ENCODE assay signal across 8 mouse cellular contexts in the genomic region with DNA sequence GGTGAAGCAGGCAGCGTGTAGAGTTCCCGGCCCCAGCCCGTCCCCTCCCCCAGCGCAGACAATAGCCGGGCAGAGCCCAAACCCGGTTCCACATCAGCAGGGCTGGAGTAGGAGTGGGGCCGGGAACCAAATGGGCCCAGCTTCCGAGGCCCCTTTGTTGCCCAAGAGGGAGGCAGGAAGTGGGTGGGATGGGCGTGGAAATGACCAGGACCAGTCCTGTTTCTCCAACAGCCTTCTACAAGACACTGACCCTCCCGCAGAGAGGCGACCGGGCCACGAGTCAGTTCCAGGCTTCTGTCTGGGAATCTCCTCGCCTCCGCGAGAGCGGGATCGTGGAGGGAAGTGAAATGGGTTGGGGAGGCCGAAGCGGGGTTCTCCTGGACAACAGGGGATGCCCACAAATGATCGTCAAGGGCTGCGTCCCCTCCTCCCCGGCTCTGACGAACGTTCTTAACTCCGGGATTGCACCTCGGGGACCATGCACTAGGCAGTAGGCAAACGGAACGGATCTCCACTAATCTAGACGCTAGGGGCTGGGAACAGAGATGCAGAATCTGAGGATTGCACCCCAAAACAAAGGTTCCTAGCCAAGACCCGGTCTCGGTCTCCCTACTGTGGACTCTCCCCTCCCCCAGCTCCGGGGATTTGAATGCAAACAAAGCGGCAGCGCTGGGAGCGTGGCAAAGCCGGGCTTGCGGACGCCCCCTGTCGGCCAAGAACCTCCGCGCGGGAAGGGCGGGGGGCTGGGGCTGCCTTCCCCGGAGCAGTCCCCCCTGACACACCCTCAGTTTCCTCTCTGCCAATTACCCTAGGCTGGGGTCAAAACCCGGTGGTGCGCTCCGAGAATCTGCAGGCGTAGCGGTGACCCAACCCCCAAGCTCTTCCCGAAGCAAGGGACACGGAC. TPM values are rescaled to one million over a fixed set of nuclear protein-coding genes. Genes with fewer than 3 reads are reported as not detected.
DNase-seq lines count a peak whose midpoint lies in the region; ATAC-seq and TF ChIP-seq lines count a peak whose summit lies in the region.

No protein-coding gene starts in this region.

- peak overlapping the region; percentile 99 for H3K27ac ChIP-seq in embryonic facial prominence, embryonic 12.5 days
- peak overlapping the region; percentile 99 for H3K27ac ChIP-seq in limb, embryonic 14.5 days (replicated peaks; ENCODE audit: low read depth, low read length)
- peak overlapping the region; percentile 99 for H3K27ac ChIP-seq in midbrain, embryonic 16.5 days (ENCODE audit: low read length)

- peaks cover 5% of the 10 kb centered on the region; the same call in 1 of the 2 replicates for H3K36me3 ChIP-seq in erythroblast, embryonic 14.5 days (ENCODE audit: control insufficient read depth)
- H3K36me3 ChIP-seq in embryonic facial prominence, embryonic 12.5 days = peaks cover 35% of the 10 kb centered on the region
- H3K36me3 ChIP-seq in limb, embryonic 14.5 days (ENCODE audit: control insufficient read depth, insufficient read depth, low read length) = peaks cover 36% of the 10 kb centered on the region
- H3K36me3 ChIP-seq in midbrain, embryonic 16.5 days (ENCODE audit: control insufficient read depth, insufficient read depth, low read length) = peaks cover 18% of the 10 kb centered on the region

- under 1% methylated on average over 52 of the region's 52 CpGs for WGBS in embryonic facial prominence, embryonic 12.5 days
- 1% methylated on average over 52 of the region's 52 CpGs for WGBS in limb, embryonic 14.5 days
- WGBS in midbrain, embryonic 16.5 days = under 1% methylated on average over 52 of the region's 52 CpGs

- TF ChIP-seq POLR2A in limb, embryonic 14.5 days (IDR thresholded peaks at IDR 0.05; ENCODE audit: borderline replicate concordance, extremely low read depth, insufficient read depth, insufficient read length) = peak; percentile 69; the same call in 1 of the 2 replicates

- peak overlapping the region; percentile 55 for H3K4me3 ChIP-seq in erythroblast, embryonic 14.5 days (replicated peaks)
- peak overlapping the region; percentile 84 for H3K4me3 ChIP-seq in embryonic facial prominence, embryonic 12.5 days
- H3K4me3 ChIP-seq in limb, embryonic 14.5 days (replicated peaks; ENCODE audit: low read length) = peak overlapping the region; percentile 96
- peak overlapping the region; percentile 68 for H3K4me3 ChIP-seq in midbrain, embryonic 16.5 days (ENCODE audit: low read depth, low read length)

- peaks cover 15% of the 10 kb centered on the region for H3K4me1 ChIP-seq in erythroblast, embryonic 14.5 days (ENCODE audit: control insufficient read depth)
- H3K4me1 ChIP-seq in embryonic facial prominence, embryonic 12.5 days = peaks cover 36% of the 10 kb centered on the region
- H3K4me1 ChIP-seq in limb, embryonic 14.5 days (ENCODE audit: control insufficient read depth, insufficient read depth, low read length) = peaks cover 29% of the 10 kb centered on the region
- H3K4me1 ChIP-seq in midbrain, embryonic 16.5 days (ENCODE audit: control insufficient read depth, insufficient read depth, low read length) = peaks cover 28% of the 10 kb centered on the region

- peak overlapping the region; percentile 95 for H3K9ac ChIP-seq in embryonic facial prominence, embryonic 12.5 days
- H3K9ac ChIP-seq in limb, embryonic 14.5 days (ENCODE audit: low read depth, low read length, severe bottlenecking) = peak overlapping the region; percentile 96
- H3K9ac ChIP-seq in midbrain, embryonic 16.5 days (ENCODE audit: low read depth, low read length) = peak overlapping the region; percentile 89

- ATAC-seq in erythroblast, adult 5-6 weeks (replicated peaks; ENCODE audit: low FRiP score, poor library complexity, severe bottlenecking) = no peak
- peak; percentile 69 for ATAC-seq in embryonic facial prominence, embryonic 12.5 days (ENCODE audit: insufficient number of reproducible peaks, insufficient read depth, low FRiP score, low TSS enrichment)
- ATAC-seq in limb, embryonic 14.5 days (ENCODE audit: low FRiP score, low read depth) = peak; percentile 86
- ATAC-seq in midbrain, embryonic 16.5 days = peak; percentile 78

- peaks cover 88% of the 10 kb centered on the region for H3K27me3 ChIP-seq in erythroblast, embryonic 14.5 days (ENCODE audit: control insufficient read depth)
- no peaks in the 10 kb centered on the region for H3K27me3 ChIP-seq in embryonic facial prominence, embryonic 12.5 days
- H3K27me3 ChIP-seq in limb, embryonic 14.5 days (ENCODE audit: control insufficient read depth, insufficient read depth, low read length) = no peaks in the 10 kb centered on the region
- H3K27me3 ChIP-seq in midbrain, embryonic 16.5 days (ENCODE audit: control insufficient read depth, insufficient read depth, low read depth, low read length) = no peaks in the 10 kb centered on the region

- H3K9me3 ChIP-seq in erythroblast, embryonic 14.5 days (ENCODE audit: control insufficient read depth, low read length) = no peaks in the 10 kb centered on the region; the same call in 1 of the 2 replicates
- H3K9me3 ChIP-seq in embryonic facial prominence, embryonic 12.5 days = no peaks in the 10 kb centered on the region
- H3K9me3 ChIP-seq in limb, embryonic 14.5 days (ENCODE audit: control insufficient read depth, low read length) = no peaks in the 10 kb centered on the region
- no peaks in the 10 kb centered on the region for H3K9me3 ChIP-seq in midbrain, embryonic 16.5 days (replicated peaks; ENCODE audit: control insufficient read depth, low read length, poor library complexity, severe bottlenecking)

- peak; percentile 93 to 95 for DNase-seq in heart, adult 9 months (ENCODE audit: low spot score in 2 of 2)
- peak; percentile 85 for DNase-seq in kidney, adult 9 months
- DNase-seq in limb, embryonic 14.5 days (ENCODE audit: low spot score) = peak; percentile 90
- DNase-seq in spleen, postnatal 14 days (ENCODE audit: low spot score in 2 of 2) = peak; percentile 45 to 68

- H3K4me2 ChIP-seq in embryonic facial prominence, embryonic 12.5 days (replicated peaks) = peak overlapping the region; percentile 81
- H3K4me2 ChIP-seq in limb, embryonic 14.5 days (replicated peaks; ENCODE audit: low read depth, low read length, severe bottlenecking) = peak overlapping the region; percentile 96
- H3K4me2 ChIP-seq in midbrain, embryonic 16.5 days (ENCODE audit: low read length) = peak overlapping the region; percentile 90

RNA-seq across cellular contexts. Expression of a gene that starts 1.3 kb away (rescaled TPM):
- 0.01 and 0.02 TPM in 2 replicates for polyA plus RNA-seq in erythroblast, embryonic 14.5 days (2012)
- not detected in 2 replicates for total RNA-seq in erythroblast, adult 5-6 weeks (2015; ENCODE audit: low replicate concordance)
- total RNA-seq in erythroblast, adult 5-6 weeks (2017; ENCODE audit: low replicate concordance) = 0.56 and 0.60 TPM in 2 replicates
- polyA plus RNA-seq in embryonic facial prominence, embryonic 12.5 days (2016; fragmentation: Nextera tagmentation; extraction: Ambion mirVana) = 29.3 and 29.4 TPM in 2 replicates
- polyA plus RNA-seq in limb, embryonic 14.5 days (2012; rRNA removed) = 45.9 and 48.5 TPM in 2 replicates
- 2.0 and 4.0 TPM in 2 replicates for polyA plus RNA-seq in limb, embryonic 14.5 days (2014; fragmentation: Nextera tagmentation; extraction: Ambion mirVana)
- polyA plus RNA-seq in midbrain, embryonic 16.5 days (2015; fragmentation: Nextera tagmentation; extraction: Ambion mirVana) = 24.4 and 27.0 TPM in 2 replicates

RNA-seq across cellular contexts. Expression of a gene that starts 9.6 kb away (rescaled TPM):
- 0.31 and 0.45 TPM in 2 replicates for polyA plus RNA-seq in erythroblast, embryonic 14.5 days (2012)
- 0.42 TPM in 1 of 2 replicates, not detected in the other for total RNA-seq in erythroblast, adult 5-6 weeks (2015; ENCODE audit: low replicate concordance)
- total RNA-seq in erythroblast, adult 5-6 weeks (2017; ENCODE audit: low replicate concordance) = 0.56 and 1.2 TPM in 2 replicates
- polyA plus RNA-seq in embryonic facial prominence, embryonic 12.5 days (2016; fragmentation: Nextera tagmentation; extraction: Ambion mirVana) = 20.4 and 23.9 TPM in 2 replicates
- polyA plus RNA-seq in limb, embryonic 14.5 days (2012; rRNA removed) = 22.4 and 26.2 TPM in 2 replicates
- 22.5 and 22.9 TPM in 2 replicates for polyA plus RNA-seq in limb, embryonic 14.5 days (2014; fragmentation: Nextera tagmentation; extraction: Ambion mirVana)
- 30.6 and 32.8 TPM in 2 replicates for polyA plus RNA-seq in midbrain, embryonic 16.5 days (2015; fragmentation: Nextera tagmentation; extraction: Ambion mirVana)

RNA-seq across cellular contexts. Expression of a gene that starts 17.6 kb away (rescaled TPM):
- polyA plus RNA-seq in erythroblast, embryonic 14.5 days (2012) = not detected in 2 replicates
- not detected in 2 replicates for total RNA-seq in erythroblast, adult 5-6 weeks (2015; ENCODE audit: low replicate concordance)
- total RNA-seq in erythroblast, adult 5-6 weeks (2017; ENCODE audit: low replicate concordance) = not detected in 2 replicates
- 0.49 TPM in 1 of 2 replicates, not detected in the other for polyA plus RNA-seq in embryonic facial prominence, embryonic 12.5 days (2016; fragmentation: Nextera tagmentation; extraction: Ambion mirVana)
- 0.47 TPM in 1 of 2 replicates, not detected in the other for polyA plus RNA-seq in limb, embryonic 14.5 days (2012; rRNA removed)
- not detected in 2 replicates for polyA plus RNA-seq in limb, embryonic 14.5 days (2014; fragmentation: Nextera tagmentation; extraction: Ambion mirVana)
- 0.20 and 0.75 TPM in 2 replicates for polyA plus RNA-seq in midbrain, embryonic 16.5 days (2015; fragmentation: Nextera tagmentation; extraction: Ambion mirVana)

RNA-seq across cellular contexts. Expression of a gene that starts 20.1 kb away (rescaled TPM):
- 0.11 TPM in 2 replicates for polyA plus RNA-seq in erythroblast, embryonic 14.5 days (2012)
- total RNA-seq in erythroblast, adult 5-6 weeks (2015; ENCODE audit: low replicate concordance) = 3.3 TPM in 1 of 2 replicates, not detected in the other
- total RNA-seq in erythroblast, adult 5-6 weeks (2017; ENCODE audit: low replicate concordance) = 1.0 and 1.4 TPM in 2 replicates
- 19.2 and 24.0 TPM in 2 replicates for polyA plus RNA-seq in embryonic facial prominence, embryonic 12.5 days (2016; fragmentation: Nextera tagmentation; extraction: Ambion mirVana)
- 27.4 and 32.8 TPM in 2 replicates for polyA plus RNA-seq in limb, embryonic 14.5 days (2012; rRNA removed)
- 9.9 and 11.6 TPM in 2 replicates for polyA plus RNA-seq in limb, embryonic 14.5 days (2014; fragmentation: Nextera tagmentation; extraction: Ambion mirVana)
- 16.1 and 17.0 TPM in 2 replicates for polyA plus RNA-seq in midbrain, embryonic 16.5 days (2015; fragmentation: Nextera tagmentation; extraction: Ambion mirVana)

RNA-seq across cellular contexts. Expression of a gene that starts 45.1 kb away (rescaled TPM):
- polyA plus RNA-seq in erythroblast, embryonic 14.5 days (2012) = 0.87 and 1.0 TPM in 2 replicates
- 7.9 and 8.8 TPM in 2 replicates for total RNA-seq in erythroblast, adult 5-6 weeks (2015; ENCODE audit: low replicate concordance)
- total RNA-seq in erythroblast, adult 5-6 weeks (2017; ENCODE audit: low replicate concordance) = 5.7 and 7.4 TPM in 2 replicates
- polyA plus RNA-seq in embryonic facial prominence, embryonic 12.5 days (2016; fragmentation: Nextera tagmentation; extraction: Ambion mirVana) = 4.3 and 5.6 TPM in 2 replicates
- 22.5 and 25.9 TPM in 2 replicates for polyA plus RNA-seq in limb, embryonic 14.5 days (2012; rRNA removed)
- polyA plus RNA-seq in limb, embryonic 14.5 days (2014; fragmentation: Nextera tagmentation; extraction: Ambion mirVana) = 6.4 and 6.8 TPM in 2 replicates
- polyA plus RNA-seq in midbrain, embryonic 16.5 days (2015; fragmentation: Nextera tagmentation; extraction: Ambion mirVana) = 4.2 and 4.5 TPM in 2 replicates

Comparison
In these comparisons a context has a peak if more than half of its experiments do, and no peak if none do; other contexts are left out.
1. RNA of a gene that starts 9.6 kb away (polyA plus RNA-seq): 30.6 to 32.8 TPM in midbrain, embryonic 16.5 days, 22.4 to 26.2 TPM in limb, embryonic 14.5 days and 20.4 to 23.9 TPM in embryonic facial prominence, embryonic 12.5 days; 0.31 to 0.45 TPM in erythroblast, embryonic 14.5 days; every median in the first group is over 10 times any median in the second.
2. Peak in every context shown above with its lines, with median percentiles within 50 percentile points of each other: H3K4me3 ChIP-seq, H3K27ac ChIP-seq, H3K4me2 ChIP-seq, H3K9ac ChIP-seq and DNase-seq.